Mouse (Mus musculus): ENCODE results near the gene Atxn7. TPM values are rescaled to one million over a fixed set of nuclear protein-coding genes. Genes with fewer than 3 reads are reported as not detected.

Gene Atxn7
- polyA plus RNA-seq, 1 experiment from 2014 or later: 1.2 TPM

GRCm38 (mm10) chr14:13970513-13970912 lies 9.3 kb downstream of the Atxn7 start:
- Histone ChIP-seq H3K36me3 (ENCODE audit: control insufficient read depth, insufficient read depth) (no peaks in the 10 kb centered on the region), H3K9me3 (replicated peaks; ENCODE audit: control insufficient read depth, low read length) (no peaks in the 10 kb centered on the region), H3K4me3 (ENCODE audit: low read depth, low read length) (no peak overlapping the region), H3K9ac (ENCODE audit: low read depth, low read length) (no peak overlapping the region), H3K27me3 (ENCODE audit: control insufficient read depth, insufficient read depth, low read depth, low read length) (no peaks in the 10 kb centered on the region), H3K27ac (ENCODE audit: low read length) (no peak overlapping the region), H3K4me2 (ENCODE audit: low read depth, low read length) (no peak overlapping the region), H3K4me1 (ENCODE audit: control insufficient read depth, low read depth, low read length) (no peaks in the 10 kb centered on the region)
- WGBS (ENCODE audit: insufficient replicate concordance): 75% methylated on average over 3 of the region's 3 CpGs
- ATAC-seq (ENCODE audit: low read depth): no peak

GRCm38 (mm10) chr14:13971644-13972234 lies 10.5 kb downstream of the Atxn7 start:
- Histone ChIP-seq H3K9me3 (replicated peaks; ENCODE audit: control insufficient read depth, low read length) (no peaks in the 10 kb centered on the region), H3K4me3 (ENCODE audit: low read depth, low read length) (no peak overlapping the region), H3K9ac (ENCODE audit: low read depth, low read length) (no peak overlapping the region), H3K27me3 (ENCODE audit: control insufficient read depth, insufficient read depth, low read depth, low read length) (no peaks in the 10 kb centered on the region), H3K4me2 (ENCODE audit: low read depth, low read length) (no peak overlapping the region), H3K4me1 (ENCODE audit: control insufficient read depth, low read depth, low read length) (no peaks in the 10 kb centered on the region), H3K36me3 (ENCODE audit: control insufficient read depth, insufficient read depth) (no peaks in the 10 kb centered on the region), H3K27ac (ENCODE audit: low read length) (no peak overlapping the region)
- ATAC-seq (ENCODE audit: low read depth): no peak
- WGBS (ENCODE audit: insufficient replicate concordance): 34% methylated on average over 6 of the region's 6 CpGs

GRCm38 (mm10) chr14:13977498-13977897 lies 16.3 kb downstream of the Atxn7 start:
- Histone ChIP-seq H3K4me2 (ENCODE audit: low read depth, low read length) (no peak overlapping the region), H3K9ac (ENCODE audit: low read depth, low read length) (no peak overlapping the region), H3K9me3 (replicated peaks; ENCODE audit: control insufficient read depth, low read length) (no peaks in the 10 kb centered on the region), H3K27ac (ENCODE audit: low read length) (no peak overlapping the region), H3K36me3 (ENCODE audit: control insufficient read depth, insufficient read depth) (no peaks in the 10 kb centered on the region), H3K27me3 (ENCODE audit: control insufficient read depth, insufficient read depth, low read depth, low read length) (no peaks in the 10 kb centered on the region), H3K4me1 (ENCODE audit: control insufficient read depth, low read depth, low read length) (peaks cover 4% of the 10 kb centered on the region; the same call in 1 of the 2 replicates), H3K4me3 (ENCODE audit: low read depth, low read length) (no peak overlapping the region)
- 45% methylated on average over 1 of the region's 1 CpGs for WGBS (ENCODE audit: insufficient replicate concordance)
- no peak for ATAC-seq (ENCODE audit: low read depth)

DNA sequence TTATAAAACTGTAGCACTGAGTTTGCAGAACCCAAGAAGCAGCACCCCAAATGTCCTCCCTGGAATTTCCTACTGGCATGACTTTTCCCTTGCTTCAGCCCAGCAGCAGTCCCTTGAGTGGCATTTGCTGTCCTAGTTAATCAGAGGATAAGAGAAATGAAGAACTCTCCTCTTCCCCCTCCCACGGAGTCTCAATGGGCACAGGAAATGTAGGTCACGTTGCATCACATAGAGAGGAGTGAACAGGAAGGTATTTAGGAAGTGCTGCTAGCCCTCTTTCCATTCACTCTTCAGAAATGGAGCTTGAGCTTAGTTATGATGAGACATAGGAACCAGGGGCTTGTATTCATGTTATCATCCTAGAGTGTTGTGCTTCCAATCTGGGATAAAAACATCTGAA lies 20.0 kb downstream of the Atxn7 start:
- Histone ChIP-seq H3K36me3 (ENCODE audit: control insufficient read depth, insufficient read depth) (no peaks in the 10 kb centered on the region), H3K27ac (ENCODE audit: low read length) (no peak overlapping the region; the same call in 1 of the 2 replicates), H3K9me3 (replicated peaks; ENCODE audit: control insufficient read depth, low read length) (no peaks in the 10 kb centered on the region), H3K4me3 (ENCODE audit: low read depth, low read length) (no peak overlapping the region), H3K9ac (ENCODE audit: low read depth, low read length) (no peak overlapping the region), H3K27me3 (ENCODE audit: control insufficient read depth, insufficient read depth, low read depth, low read length) (no peaks in the 10 kb centered on the region), H3K4me1 (ENCODE audit: control insufficient read depth, low read depth, low read length) (peaks cover 4% of the 10 kb centered on the region; the same call in 1 of the 2 replicates), H3K4me2 (ENCODE audit: low read depth, low read length) (0 out of 2 replicates have a peak overlapping the region, but pooled peaks have one; percentile 9)
- peak; percentile 47 for ATAC-seq (ENCODE audit: low read depth)
- WGBS (ENCODE audit: insufficient replicate concordance): 4% methylated on average over 2 of the region's 2 CpGs

GRCm38 (mm10) chr14:13982174-13982573 lies 20.9 kb downstream of the Atxn7 start:
- ATAC-seq (ENCODE audit: low read depth): no peak
- Histone ChIP-seq H3K9ac (ENCODE audit: low read depth, low read length) (no peak overlapping the region), H3K4me2 (ENCODE audit: low read depth, low read length) (no peak overlapping the region), H3K36me3 (ENCODE audit: control insufficient read depth, insufficient read depth) (no peaks in the 10 kb centered on the region), H3K27ac (ENCODE audit: low read length) (no peak overlapping the region), H3K4me1 (ENCODE audit: control insufficient read depth, low read depth, low read length) (peaks cover 4% of the 10 kb centered on the region; the same call in 1 of the 2 replicates), H3K27me3 (ENCODE audit: control insufficient read depth, insufficient read depth, low read depth, low read length) (no peaks in the 10 kb centered on the region), H3K4me3 (ENCODE audit: low read depth, low read length) (no peak overlapping the region), H3K9me3 (replicated peaks; ENCODE audit: control insufficient read depth, low read length) (no peaks in the 10 kb centered on the region)
- WGBS (ENCODE audit: insufficient replicate concordance): 46% methylated on average over 2 of the region's 2 CpGs

- WGBS (ENCODE audit: insufficient replicate concordance): 14% methylated on average over 2 of the region's 2 CpGs
- no peaks in the 10 kb centered on the region for H3K4me1 ChIP-seq (ENCODE audit: control insufficient read depth, low read depth, low read length)
- H3K27me3 ChIP-seq (ENCODE audit: control insufficient read depth, insufficient read depth, low read depth, low read length): no peaks in the 10 kb centered on the region
- H3K27ac ChIP-seq (ENCODE audit: low read length): no peak overlapping the region
- H3K4me2 ChIP-seq (ENCODE audit: low read depth, low read length): no peak overlapping the region
- H3K9ac ChIP-seq (ENCODE audit: low read depth, low read length): no peak overlapping the region
- H3K36me3 ChIP-seq (ENCODE audit: control insufficient read depth, insufficient read depth): no peaks in the 10 kb centered on the region
- H3K4me3 ChIP-seq (ENCODE audit: low read depth, low read length): no peak overlapping the region
- ATAC-seq (ENCODE audit: low read depth): no peak
- H3K9me3 ChIP-seq (replicated peaks; ENCODE audit: control insufficient read depth, low read length): no peaks in the 10 kb centered on the region
These were observed 27.2 kb downstream of the Atxn7 start for GRCm38 (mm10) chr14:13988397-13988796.

DNA sequence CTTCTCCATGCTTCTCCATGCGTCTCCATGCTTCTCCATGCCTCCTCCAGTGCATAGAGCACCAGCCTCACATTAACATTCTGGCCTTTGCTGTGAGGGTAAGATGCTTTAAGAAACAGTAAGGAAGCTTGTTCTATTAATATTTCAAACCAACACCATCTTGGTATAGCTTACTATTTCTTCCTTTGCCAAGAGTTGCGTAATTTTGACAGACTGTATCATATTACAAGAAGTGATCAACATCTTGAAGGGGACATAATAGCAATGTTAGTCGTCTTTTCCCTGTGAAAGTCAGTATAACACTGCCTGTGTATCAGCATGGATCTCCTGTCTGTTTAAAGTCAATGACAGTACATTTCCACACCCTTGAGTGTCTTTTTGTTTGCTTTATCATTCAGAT lies 29.5 kb downstream of the Atxn7 start:
- 66% methylated on average over 3 of the region's 3 CpGs for WGBS (ENCODE audit: insufficient replicate concordance)
- H3K4me3 ChIP-seq (ENCODE audit: low read depth, low read length): no peak overlapping the region
- H3K27ac ChIP-seq (ENCODE audit: low read length): no peak overlapping the region
- no peak overlapping the region for H3K4me2 ChIP-seq (ENCODE audit: low read depth, low read length)
- no peak for ATAC-seq (ENCODE audit: low read depth)
- H3K36me3 ChIP-seq (ENCODE audit: control insufficient read depth, insufficient read depth): no peaks in the 10 kb centered on the region
- H3K4me1 ChIP-seq (ENCODE audit: control insufficient read depth, low read depth, low read length): peaks cover 2% of the 10 kb centered on the region; the same call in 1 of the 2 replicates
- H3K9ac ChIP-seq (ENCODE audit: low read depth, low read length): no peak overlapping the region
- no peaks in the 10 kb centered on the region for H3K27me3 ChIP-seq (ENCODE audit: control insufficient read depth, insufficient read depth, low read depth, low read length)
- no peaks in the 10 kb centered on the region for H3K9me3 ChIP-seq (replicated peaks; ENCODE audit: control insufficient read depth, low read length)

GRCm38 (mm10) chr14:13995206-13996097 lies 34.2 kb downstream of the Atxn7 start:
- Histone ChIP-seq H3K27ac (ENCODE audit: low read length) (no peak overlapping the region), H3K4me2 (ENCODE audit: low read depth, low read length) (no peak overlapping the region), H3K27me3 (ENCODE audit: control insufficient read depth, insufficient read depth, low read depth, low read length) (no peaks in the 10 kb centered on the region), H3K4me1 (ENCODE audit: control insufficient read depth, low read depth, low read length) (peaks cover 2% of the 10 kb centered on the region; the same call in 1 of the 2 replicates), H3K9ac (ENCODE audit: low read depth, low read length) (no peak overlapping the region), H3K9me3 (replicated peaks; ENCODE audit: control insufficient read depth, low read length) (no peaks in the 10 kb centered on the region), H3K4me3 (ENCODE audit: low read depth, low read length) (no peak overlapping the region), H3K36me3 (ENCODE audit: control insufficient read depth, insufficient read depth) (no peaks in the 10 kb centered on the region)
- ATAC-seq (ENCODE audit: low read depth): peak; percentile 39; the same call in 1 of the 2 replicates
- 59% methylated on average over 9 of the region's 9 CpGs for WGBS (ENCODE audit: insufficient replicate concordance)

DNA sequence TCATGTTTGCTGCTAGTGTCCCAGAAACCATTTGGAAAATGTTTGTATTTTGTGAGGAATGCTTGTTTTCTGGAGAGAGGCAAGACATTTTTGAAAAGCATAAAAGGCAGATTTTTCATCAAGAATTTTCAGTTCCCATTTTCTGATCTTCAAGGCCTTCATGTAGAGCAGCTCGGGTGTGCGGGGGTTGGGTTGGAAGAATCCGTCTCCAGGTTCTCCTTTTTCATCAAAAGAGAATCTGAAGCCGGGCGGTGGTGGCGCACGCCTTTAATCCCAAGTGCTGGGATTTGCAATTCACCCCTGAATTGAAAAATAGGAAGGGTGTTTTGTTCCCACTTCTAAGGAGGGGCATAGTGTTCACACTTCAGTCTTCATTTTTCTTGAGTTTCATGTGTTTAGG lies 41.5 kb downstream of the Atxn7 start:
- WGBS (ENCODE audit: insufficient replicate concordance): 76% methylated on average over 7 of the region's 7 CpGs
- H3K27me3 ChIP-seq (ENCODE audit: control insufficient read depth, insufficient read depth, low read depth, low read length): no peaks in the 10 kb centered on the region
- H3K9ac ChIP-seq (ENCODE audit: low read depth, low read length): no peak overlapping the region
- no peaks in the 10 kb centered on the region for H3K4me1 ChIP-seq (ENCODE audit: control insufficient read depth, low read depth, low read length)
- no peaks in the 10 kb centered on the region for H3K9me3 ChIP-seq (replicated peaks; ENCODE audit: control insufficient read depth, low read length)
- no peak overlapping the region for H3K27ac ChIP-seq (ENCODE audit: low read length)
- ATAC-seq (ENCODE audit: low read depth): no peak
- no peak overlapping the region for H3K4me3 ChIP-seq (ENCODE audit: low read depth, low read length)
- no peaks in the 10 kb centered on the region for H3K36me3 ChIP-seq (ENCODE audit: control insufficient read depth, insufficient read depth)
- H3K4me2 ChIP-seq (ENCODE audit: low read depth, low read length): no peak overlapping the region
